Mouse (Mus musculus) heart, adult 2 months (tissue): Measurements from ENCODE around the gene Olfr826.

Experiments
- CTCF ChIP-seq: fragments of 200-600 bp; IDR thresholded peaks from 2 replicates; pipeline ENCODE4 v1.8.1; 2022; ENCODE audit warnings: antibody characterized with exemption, mild to moderate bottlenecking, moderate library complexity
- EP300 ChIP-seq: fragments of 200-500 bp; IDR thresholded peaks from 2 replicates; pipeline ENCODE4 v1.6.1; 2011; ENCODE audit warnings: low read depth, low read length, control low read depth; ENCODE audit not compliant: insufficient read depth

DNA sequence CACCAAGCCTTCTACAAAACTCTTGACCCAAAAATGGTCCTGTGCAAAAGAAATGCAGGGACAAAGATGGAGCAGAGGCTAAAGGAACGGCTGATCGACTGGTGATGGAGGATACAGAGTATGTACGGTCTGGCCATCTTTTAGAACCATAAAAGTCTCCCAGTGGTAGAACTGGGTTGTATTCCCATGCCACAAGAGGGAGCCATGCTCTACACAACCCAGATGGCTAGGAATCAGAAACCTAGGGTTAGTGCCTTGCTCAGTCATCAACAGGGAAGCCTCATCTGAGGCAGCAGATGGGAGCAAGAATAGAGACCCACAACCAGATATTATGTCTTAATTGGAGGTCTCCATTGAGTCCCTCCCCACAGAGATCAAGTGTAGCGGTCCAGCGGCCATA, 45.6 kb upstream of the Olfr826 start:
- TF ChIP-seq CTCF (no peak), EP300 (no peak)
